Mouse (Mus musculus): ENCODE measurements around the gene Wipi2. TPM values are rescaled to one million over a fixed set of nuclear protein-coding genes. Genes with fewer than 3 reads are reported as not detected.

The Wipi2 gene
- polyA plus RNA-seq, 1 experiment from 2014 or later, result 38.9 TPM

DNA sequence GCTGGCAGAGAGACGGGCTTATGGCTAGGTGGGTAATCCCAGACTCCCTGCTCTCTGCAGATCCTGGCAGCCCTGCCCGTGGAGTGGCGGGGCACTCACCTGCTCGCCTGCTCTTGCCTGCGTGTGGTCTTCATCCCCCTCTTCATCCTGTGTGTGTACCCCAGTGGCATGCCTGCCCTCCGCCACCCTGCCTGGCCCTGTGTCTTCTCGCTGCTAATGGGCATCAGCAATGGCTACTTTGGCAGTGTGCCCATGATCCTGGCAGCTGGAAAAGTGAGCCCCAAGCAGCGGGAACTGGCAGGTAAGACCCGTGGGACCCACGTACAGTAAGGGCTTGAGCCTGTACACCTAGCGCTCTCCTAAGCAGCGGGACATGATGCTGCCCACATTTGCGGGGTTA, 92.4 kb downstream of the Wipi2 start:
- no peak overlapping the region for H3K27ac ChIP-seq (ENCODE audit: low read length)
- H3K4me1 ChIP-seq (ENCODE audit: control insufficient read depth, insufficient read depth, low read length), result no peaks in the 10 kb centered on the region
- no peak for ATAC-seq (ENCODE audit: insufficient read depth, low FRiP score)
- H3K9me3 ChIP-seq (replicated peaks; ENCODE audit: control insufficient read depth, low read length), result no peaks in the 10 kb centered on the region
- H3K9ac ChIP-seq (ENCODE audit: low read length), result no peak overlapping the region
- H3K4me3 ChIP-seq (replicated peaks; ENCODE audit: low read length), result no peak overlapping the region
- H3K36me3 ChIP-seq (ENCODE audit: control insufficient read depth, insufficient read depth, low read length), result no peaks in the 10 kb centered on the region
- WGBS, result 84% methylated on average over 13 of the region's 13 CpGs
- H3K27me3 ChIP-seq (ENCODE audit: control insufficient read depth, insufficient read depth, low read length), result no peaks in the 10 kb centered on the region
- H3K4me2 ChIP-seq (ENCODE audit: low read depth, low read length), result no peak overlapping the region

Other genes with a start within 250 kb of the Wipi2 start
- gene Foxk1, start 226.2 kb upstream of the Wipi2 start, polyA plus RNA-seq (2015; fragmentation: Nextera tagmentation; extraction: Ambion mirVana), result 3.5 and 3.7 TPM in 2 replicates
- gene Ap5z1, start 163.8 kb upstream of the Wipi2 start, polyA plus RNA-seq (2015; fragmentation: Nextera tagmentation; extraction: Ambion mirVana), result 9.5 and 10.4 TPM in 2 replicates
- gene Papolb, start 97.6 kb upstream of the Wipi2 start, polyA plus RNA-seq (2015; fragmentation: Nextera tagmentation; extraction: Ambion mirVana), result not detected in 2 replicates
- 1.8 and 2.4 TPM in 2 replicates for gene Radil, start 76.6 kb upstream of the Wipi2 start, polyA plus RNA-seq (2015; fragmentation: Nextera tagmentation; extraction: Ambion mirVana)
- 3.3 and 3.6 TPM in 2 replicates for gene Mmd2, start 18.9 kb upstream of the Wipi2 start, polyA plus RNA-seq (2015; fragmentation: Nextera tagmentation; extraction: Ambion mirVana)
- 4.8 and 5.2 TPM in 2 replicates for gene Slc29a4, start 64.8 kb downstream of the Wipi2 start, polyA plus RNA-seq (2015; fragmentation: Nextera tagmentation; extraction: Ambion mirVana)
- gene Tnrc18, start 190.0 kb downstream of the Wipi2 start, polyA plus RNA-seq (2015; fragmentation: Nextera tagmentation; extraction: Ambion mirVana), result 15.3 and 16.9 TPM in 2 replicates